Mouse (Mus musculus) small intestine, adult 2 months (tissue): ENCODE measurements around the gene Trappc10.
A peak's percentile ranks its signal among the peaks of the same experiment; 100 is the strongest.

ENCODE experiments used
- CTCF ChIP-seq: fragments of 200-500 bp; IDR thresholded peaks from 2 replicates; pipeline ENCODE4 v1.5.1; 2012; ENCODE audit warnings: low read depth, mild to moderate bottlenecking, control low read depth, inconsistent platforms, low read length, moderate library complexity, mixed read lengths; ENCODE audit not compliant: insufficient replicate concordance, insufficient read length; ENCODE audit errors: extremely low read depth
- POLR2A ChIP-seq: fragments of 200-500 bp; IDR thresholded peaks from 2 replicates; pipeline ENCODE4 v1.6.1; 2012; ENCODE audit warnings: low read depth, mild to moderate bottlenecking, control low read depth, inconsistent platforms, low read length, moderate library complexity

DNA sequence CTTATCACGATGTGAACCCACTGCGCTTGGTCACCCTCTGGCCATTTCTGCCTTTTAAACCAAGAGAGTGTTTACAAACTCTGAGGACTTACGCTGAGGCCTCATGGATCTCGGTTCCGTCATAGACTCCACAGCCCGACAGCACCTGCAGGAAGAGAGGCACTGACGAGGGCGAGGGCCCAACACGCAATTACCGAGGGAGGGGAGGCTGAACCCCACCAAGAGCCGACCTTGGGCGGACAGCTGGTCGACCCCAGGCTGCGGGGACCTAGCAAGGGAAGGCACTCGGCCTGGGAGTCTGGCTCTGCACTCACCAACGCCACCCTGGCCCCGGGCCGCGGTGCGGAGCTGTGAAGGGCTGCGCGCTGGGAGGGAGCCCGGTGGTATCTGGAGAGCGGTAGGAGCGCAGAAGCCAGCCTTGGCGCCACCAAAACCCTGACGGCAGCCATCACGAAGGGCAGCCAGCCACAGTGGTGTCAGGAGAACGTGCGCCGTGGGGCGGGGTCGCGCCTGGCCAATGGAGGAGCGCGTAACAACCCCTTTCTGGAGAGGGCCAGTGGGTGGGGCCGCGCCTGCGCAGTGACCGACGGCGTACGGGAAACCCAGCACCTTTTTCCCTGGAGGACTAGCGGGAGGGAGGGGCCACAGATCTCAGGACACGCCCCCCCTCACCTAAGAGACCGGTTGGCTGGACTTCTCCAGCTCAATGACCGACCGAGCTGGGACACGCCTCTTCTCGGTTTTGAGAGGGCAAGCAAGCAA is 75.0 kb downstream of the Trappc10 start, which contains the start of gene D10Jhu81e:
- TF ChIP-seq POLR2A (peak; percentile 56), CTCF (no peak)
